Mouse (Mus musculus): ENCODE measurements around the gene Slit3.

Slit3 gene

DNA sequence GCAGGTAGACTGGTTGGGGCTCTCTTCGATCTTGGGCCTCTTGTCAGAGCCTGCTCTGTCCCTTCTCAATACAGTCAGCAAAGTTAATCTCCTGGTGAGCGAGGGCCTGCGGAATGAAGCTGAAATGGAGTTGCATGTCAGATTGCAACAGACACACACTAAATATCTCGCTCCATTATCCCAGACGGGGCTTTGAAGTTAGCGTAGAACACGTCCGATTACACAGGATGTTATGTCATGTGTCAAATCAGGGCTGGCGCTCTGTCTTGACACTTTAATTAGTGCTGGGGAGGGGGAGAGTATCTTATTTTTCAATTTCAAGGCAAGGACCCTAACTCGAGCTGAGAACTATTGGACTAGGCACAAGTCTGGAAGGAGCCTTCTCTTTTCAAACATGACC is 243.4 kb downstream of the Slit3 start:
- Histone ChIP-seq H3K36me3 (ENCODE audit: insufficient read depth, low read length) (no peaks in the 10 kb centered on the region), H3K9me3 (ENCODE audit: low read length) (no peaks in the 10 kb centered on the region), H3K27me3 (ENCODE audit: insufficient read depth, low read length) (peaks cover 13% of the 10 kb centered on the region), H3K4me3 (replicated peaks; ENCODE audit: low read length) (no peak overlapping the region), H3K4me1 (replicated peaks; ENCODE audit: low read depth, low read length) (peaks cover 15% of the 10 kb centered on the region; the same call in 1 of the 2 replicates)
- TF ChIP-seq POU5F1 (IDR thresholded peaks at IDR 0.05; ENCODE audit: borderline replicate concordance, low read length) (no peak), CTCF (conservative IDR thresholded peaks at IDR 0.05; ENCODE audit: low read length) (no peak), NANOG (IDR thresholded peaks at IDR 0.05; ENCODE audit: borderline replicate concordance, low read length) (no peak)

DNA sequence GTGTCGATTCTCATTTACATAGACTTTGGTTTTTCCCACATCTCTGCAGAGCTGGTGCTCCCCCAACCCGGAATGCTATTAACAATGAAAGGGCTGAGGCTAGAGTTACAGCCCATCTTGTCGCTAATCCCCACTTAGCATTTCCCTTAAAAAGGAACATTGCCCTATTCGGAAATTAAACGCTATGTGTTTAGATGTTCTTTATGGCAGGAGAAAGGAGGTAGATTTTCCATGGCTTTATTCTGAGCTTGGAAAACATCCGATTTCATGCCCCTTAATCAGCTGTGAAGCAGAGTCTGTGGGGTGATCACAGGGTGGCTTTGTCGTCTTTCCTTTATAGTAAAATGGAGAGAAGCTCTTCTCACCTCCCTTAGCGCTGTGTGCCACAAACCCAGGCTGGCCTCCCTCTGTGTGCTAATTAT is 244.5 kb downstream of the Slit3 start:
- no peaks in the 10 kb centered on the region for H3K9me3 ChIP-seq (ENCODE audit: low read length)
- H3K27me3 ChIP-seq (ENCODE audit: insufficient read depth, low read length): peaks cover 10% of the 10 kb centered on the region; the same call in 1 of the 2 replicates
- H3K4me1 ChIP-seq (replicated peaks; ENCODE audit: low read depth, low read length): peaks cover 22% of the 10 kb centered on the region
- H3K4me3 ChIP-seq (replicated peaks; ENCODE audit: low read length): no peak overlapping the region
- TF ChIP-seq POU5F1 (IDR thresholded peaks at IDR 0.05; ENCODE audit: borderline replicate concordance, low read length) (no peak), CTCF (conservative IDR thresholded peaks at IDR 0.05; ENCODE audit: low read length) (no peak), NANOG (IDR thresholded peaks at IDR 0.05; ENCODE audit: borderline replicate concordance, low read length) (no peak)
- no peaks in the 10 kb centered on the region for H3K36me3 ChIP-seq (ENCODE audit: insufficient read depth, low read length)

DNA sequence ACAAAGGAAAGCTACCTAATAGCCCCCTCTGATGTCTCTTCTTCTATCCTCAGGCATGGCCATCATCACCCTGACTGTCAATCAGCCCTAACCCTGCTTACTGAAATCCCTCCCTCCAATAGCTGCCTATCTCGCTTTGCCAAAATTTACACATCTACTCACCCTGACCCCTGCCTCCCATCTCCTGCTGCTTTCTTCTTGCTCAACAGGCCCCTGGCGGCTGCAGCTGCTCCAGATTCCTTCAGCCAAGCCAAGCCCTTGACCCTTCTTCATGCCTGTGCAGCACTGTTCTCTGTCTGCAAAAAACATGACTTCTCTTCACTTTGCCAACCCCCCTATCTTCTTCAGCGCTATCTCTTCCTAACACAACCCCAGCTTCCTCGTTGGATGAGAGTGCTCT is 245.6 kb downstream of the Slit3 start:
- TF ChIP-seq NANOG (IDR thresholded peaks at IDR 0.05; ENCODE audit: borderline replicate concordance, low read length): no peak
- no peak for TF ChIP-seq CTCF (conservative IDR thresholded peaks at IDR 0.05; ENCODE audit: low read length)
- TF ChIP-seq POU5F1 (IDR thresholded peaks at IDR 0.05; ENCODE audit: borderline replicate concordance, low read length): no peak
- no peaks in the 10 kb centered on the region for H3K9me3 ChIP-seq (ENCODE audit: low read length)
- peaks cover 4% of the 10 kb centered on the region; the same call in 1 of the 2 replicates for H3K27me3 ChIP-seq (ENCODE audit: insufficient read depth, low read length)
- no peaks in the 10 kb centered on the region for H3K36me3 ChIP-seq (ENCODE audit: insufficient read depth, low read length)
- no peak overlapping the region for H3K4me3 ChIP-seq (replicated peaks; ENCODE audit: low read length)
- H3K4me1 ChIP-seq (replicated peaks; ENCODE audit: low read depth, low read length): peaks cover 29% of the 10 kb centered on the region

DNA sequence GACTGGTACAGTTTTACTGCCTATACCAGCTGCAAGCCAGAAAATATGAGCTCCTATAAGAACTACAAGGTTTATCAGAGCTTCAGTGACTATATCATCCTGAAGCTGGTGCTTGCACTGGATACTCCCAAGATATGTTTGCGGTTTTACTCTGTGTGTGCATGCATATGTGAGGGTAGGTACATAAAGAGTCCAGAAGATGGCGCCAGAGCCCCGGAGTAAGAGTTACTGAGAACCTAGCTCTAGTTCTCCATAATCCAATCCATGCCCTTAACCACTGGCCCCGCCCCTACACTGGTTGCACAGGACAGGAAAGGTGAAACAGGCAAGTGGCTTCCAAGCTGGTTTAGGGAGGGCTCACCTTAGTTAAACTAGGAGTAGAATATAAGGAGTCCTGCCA is 246.2 kb downstream of the Slit3 start:
- Histone ChIP-seq H3K9me3 (ENCODE audit: low read length) (no peaks in the 10 kb centered on the region), H3K27me3 (ENCODE audit: insufficient read depth, low read length) (peaks cover 4% of the 10 kb centered on the region; the same call in 1 of the 2 replicates), H3K4me3 (replicated peaks; ENCODE audit: low read length) (no peak overlapping the region), H3K36me3 (ENCODE audit: insufficient read depth, low read length) (no peaks in the 10 kb centered on the region), H3K4me1 (replicated peaks; ENCODE audit: low read depth, low read length) (peaks cover 29% of the 10 kb centered on the region)
- peak; percentile 68 for TF ChIP-seq CTCF (conservative IDR thresholded peaks at IDR 0.05; ENCODE audit: low read length)
- TF ChIP-seq NANOG (IDR thresholded peaks at IDR 0.05; ENCODE audit: borderline replicate concordance, low read length): no peak

DNA sequence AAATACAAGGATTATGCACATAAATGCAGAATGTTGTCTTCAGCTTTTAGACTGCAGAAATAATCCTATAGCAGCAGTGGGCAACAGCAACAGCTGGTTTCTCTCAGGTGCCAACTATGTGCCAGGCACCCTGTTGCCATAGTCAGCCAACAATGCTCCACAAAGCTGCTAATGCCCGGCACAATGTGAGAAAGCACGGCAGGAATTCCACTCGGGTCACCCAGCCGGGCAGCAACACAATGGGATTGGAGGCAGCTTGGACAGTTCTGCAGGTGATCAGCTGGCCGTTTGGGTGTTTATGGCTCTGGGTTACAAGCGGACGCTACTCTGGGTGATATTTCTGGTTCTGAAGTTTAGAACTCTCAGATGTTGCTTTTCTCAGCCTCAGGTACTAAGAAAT is 248.9 kb downstream of the Slit3 start:
- no peaks in the 10 kb centered on the region for H3K36me3 ChIP-seq (ENCODE audit: insufficient read depth, low read length)
- peaks cover 4% of the 10 kb centered on the region; the same call in 1 of the 2 replicates for H3K27me3 ChIP-seq (ENCODE audit: insufficient read depth, low read length)
- H3K9me3 ChIP-seq (ENCODE audit: low read length): no peaks in the 10 kb centered on the region
- TF ChIP-seq NANOG (IDR thresholded peaks at IDR 0.05; ENCODE audit: borderline replicate concordance, low read length) (no peak), POU5F1 (IDR thresholded peaks at IDR 0.05; ENCODE audit: borderline replicate concordance, low read length) (no peak), CTCF (conservative IDR thresholded peaks at IDR 0.05; ENCODE audit: low read length) (no peak)
- H3K4me3 ChIP-seq (replicated peaks; ENCODE audit: low read length): no peak overlapping the region
- H3K4me1 ChIP-seq (replicated peaks; ENCODE audit: low read depth, low read length): peaks cover 32% of the 10 kb centered on the region

DNA sequence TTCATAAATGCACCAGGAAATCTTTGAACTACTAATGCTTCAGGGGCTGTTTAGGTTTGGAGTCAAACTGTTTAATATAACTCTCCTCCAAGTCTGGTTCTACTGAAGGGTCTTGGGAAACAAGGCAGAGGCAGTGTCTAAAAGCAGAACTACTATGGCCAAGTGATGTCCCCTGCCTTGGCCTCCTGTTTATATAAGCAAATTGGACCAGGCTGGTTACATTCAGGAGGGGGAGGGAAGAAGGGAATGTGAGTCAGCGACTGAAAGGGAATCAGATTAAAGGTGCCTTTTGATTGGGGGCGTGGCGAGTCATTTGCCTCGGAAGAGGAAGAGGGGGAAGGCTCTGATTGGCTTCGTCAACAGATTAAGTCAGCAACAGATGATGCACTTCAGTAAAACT is 249.7 kb downstream of the Slit3 start:
- peaks cover 38% of the 10 kb centered on the region for H3K4me1 ChIP-seq (replicated peaks; ENCODE audit: low read depth, low read length)
- H3K36me3 ChIP-seq (ENCODE audit: insufficient read depth, low read length): no peaks in the 10 kb centered on the region
- H3K27me3 ChIP-seq (ENCODE audit: insufficient read depth, low read length): peaks cover 4% of the 10 kb centered on the region; the same call in 1 of the 2 replicates
- no peak for TF ChIP-seq CTCF (conservative IDR thresholded peaks at IDR 0.05; ENCODE audit: low read length)
- no peak for TF ChIP-seq NANOG (IDR thresholded peaks at IDR 0.05; ENCODE audit: borderline replicate concordance, low read length)
- no peak for TF ChIP-seq POU5F1 (IDR thresholded peaks at IDR 0.05; ENCODE audit: borderline replicate concordance, low read length)
- no peaks in the 10 kb centered on the region for H3K9me3 ChIP-seq (ENCODE audit: low read length)
- H3K4me3 ChIP-seq (replicated peaks; ENCODE audit: low read length): no peak overlapping the region

DNA sequence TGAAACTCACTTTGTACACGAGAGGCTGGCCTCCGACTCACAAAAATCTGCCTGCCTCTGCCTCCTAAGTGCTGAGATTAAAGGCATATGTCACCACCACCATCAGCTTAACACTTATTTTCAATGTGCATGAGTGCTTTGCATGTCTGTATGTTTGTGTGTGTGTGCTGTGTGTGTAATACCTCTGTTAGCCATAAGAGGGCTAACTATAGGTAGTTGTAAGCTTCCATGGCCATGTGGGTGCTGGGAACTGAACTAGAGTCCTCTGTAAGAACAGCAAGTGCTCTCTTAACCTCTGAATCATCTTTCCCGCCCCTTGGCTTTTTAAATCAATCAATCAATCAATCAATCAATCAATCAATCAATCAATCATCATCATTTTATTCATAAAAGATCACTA is 251.4 kb downstream of the Slit3 start:
- TF ChIP-seq NANOG (IDR thresholded peaks at IDR 0.05; ENCODE audit: borderline replicate concordance, low read length) (no peak), CTCF (conservative IDR thresholded peaks at IDR 0.05; ENCODE audit: low read length) (peak; percentile 59)
- no peaks in the 10 kb centered on the region for H3K27me3 ChIP-seq (ENCODE audit: insufficient read depth, low read length)
- H3K36me3 ChIP-seq (ENCODE audit: insufficient read depth, low read length): no peaks in the 10 kb centered on the region
- H3K4me3 ChIP-seq (replicated peaks; ENCODE audit: low read length): no peak overlapping the region
- H3K9me3 ChIP-seq (ENCODE audit: low read length): no peaks in the 10 kb centered on the region
- peaks cover 38% of the 10 kb centered on the region for H3K4me1 ChIP-seq (replicated peaks; ENCODE audit: low read depth, low read length)

DNA sequence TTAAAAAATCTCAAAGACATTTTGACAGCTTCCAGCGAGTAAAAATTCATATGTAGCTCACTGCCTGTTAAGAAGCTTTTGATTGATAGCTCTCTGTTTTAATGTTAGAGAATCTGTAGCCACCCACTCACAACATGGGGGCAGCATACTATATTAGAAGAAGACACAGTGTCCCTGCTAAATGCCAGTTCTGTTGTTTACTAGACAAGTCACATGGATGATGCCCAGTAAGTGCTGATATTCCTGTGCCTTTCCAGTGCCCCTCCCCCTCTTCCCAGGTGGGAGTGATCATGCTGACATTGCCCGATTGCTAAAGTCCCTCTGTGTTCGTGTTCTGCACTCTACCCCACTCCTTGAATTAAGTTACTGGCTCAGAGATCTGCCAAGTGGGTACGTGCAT is 254.0 kb downstream of the Slit3 start:
- H3K4me3 ChIP-seq (replicated peaks; ENCODE audit: low read length): no peak overlapping the region
- TF ChIP-seq POU5F1 (IDR thresholded peaks at IDR 0.05; ENCODE audit: borderline replicate concordance, low read length) (no peak), NANOG (IDR thresholded peaks at IDR 0.05; ENCODE audit: borderline replicate concordance, low read length) (no peak), CTCF (conservative IDR thresholded peaks at IDR 0.05; ENCODE audit: low read length) (no peak)
- no peaks in the 10 kb centered on the region for H3K9me3 ChIP-seq (ENCODE audit: low read length)
- peaks cover 41% of the 10 kb centered on the region for H3K4me1 ChIP-seq (replicated peaks; ENCODE audit: low read depth, low read length)
- 0 out of 2 replicates have a peak, but pooled peaks cover 2% of the 10 kb centered on the region for H3K27me3 ChIP-seq (ENCODE audit: insufficient read depth, low read length)
- no peaks in the 10 kb centered on the region for H3K36me3 ChIP-seq (ENCODE audit: insufficient read depth, low read length)

DNA sequence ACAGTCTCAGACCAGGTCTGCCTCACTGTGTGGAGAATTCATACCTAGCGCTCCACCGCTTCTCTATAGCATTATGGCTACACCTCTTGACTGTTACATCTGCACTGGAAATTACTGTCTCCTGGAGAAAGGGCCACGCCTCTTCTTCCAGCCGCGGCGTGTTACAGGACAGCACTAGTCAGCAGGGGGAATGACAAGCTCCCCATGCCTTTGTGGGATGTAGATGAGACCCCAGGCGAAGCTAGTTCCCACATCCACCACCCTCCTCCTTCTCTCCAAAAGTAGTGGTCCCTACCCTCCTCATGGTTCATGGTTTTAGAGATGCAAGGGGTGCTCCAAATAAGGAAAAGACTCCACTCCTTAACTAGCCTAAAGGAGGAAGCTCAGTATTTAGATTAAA is 257.8 kb downstream of the Slit3 start:
- H3K27me3 ChIP-seq (ENCODE audit: insufficient read depth, low read length): 0 out of 2 replicates have a peak, but pooled peaks cover 2% of the 10 kb centered on the region
- H3K9me3 ChIP-seq (ENCODE audit: low read length): no peaks in the 10 kb centered on the region
- no peak overlapping the region for H3K4me3 ChIP-seq (replicated peaks; ENCODE audit: low read length)
- TF ChIP-seq CTCF (conservative IDR thresholded peaks at IDR 0.05; ENCODE audit: low read length) (no peak), NANOG (IDR thresholded peaks at IDR 0.05; ENCODE audit: borderline replicate concordance, low read length) (no peak), POU5F1 (IDR thresholded peaks at IDR 0.05; ENCODE audit: borderline replicate concordance, low read length) (no peak)
- peaks cover 64% of the 10 kb centered on the region for H3K4me1 ChIP-seq (replicated peaks; ENCODE audit: low read depth, low read length)
- no peaks in the 10 kb centered on the region for H3K36me3 ChIP-seq (ENCODE audit: insufficient read depth, low read length)

All from E14TG2a.4 (cell line).